Mouse (Mus musculus) MEL (cell line): ENCODE measurements at regions not wholly inside any gene's neighbourhood (a gene's known extent, or its start where the extent isn't known, plus 50 kb on each side); places are given as distances from the start of the nearest gene placed in this dataset.

Source experiments
- GABPA ChIP-seq: IDR thresholded peaks from 2 replicates; pipeline ENCODE4 v1.6.1; 2012; ENCODE audit warnings: low read depth, mild to moderate bottlenecking, inconsistent platforms, low read length, improper control_type of control experiment, moderate library complexity
- MEF2A ChIP-seq: IDR thresholded peaks from 2 replicates; pipeline ENCODE4 v1.6.1; 2014; ENCODE audit warnings: low read depth, mild to moderate bottlenecking, inconsistent platforms, low read length, improper control_type of control experiment; ENCODE audit not compliant: poor library complexity, insufficient replicate concordance, severe bottlenecking; ENCODE audit errors: extremely low read depth

GRCm38 (mm10) chr11:113194144-113194827, 412.3 kb downstream of the Sox9 start (continued):
- TF ChIP-seq MEF2A (no peak), GABPA (no peak)
